Mouse (Mus musculus) C2C12 (cell line): Measurements from ENCODE around the gene Foxd2. TPM values are rescaled to one million over a fixed set of nuclear protein-coding genes. Genes with fewer than 3 reads are reported as not detected.

Experiments
- H3K27me3 ChIP-seq: one replicate; pipeline ENCODE4 v1.6.1; 2011; ENCODE audit not compliant: control insufficient read depth, insufficient read depth, insufficient read length
- H3K36me3 ChIP-seq: one replicate; pipeline ENCODE4 v1.6.1; 2011; ENCODE audit not compliant: control insufficient read depth, insufficient read depth
- H3K4me3 ChIP-seq: one replicate; pipeline ENCODE4 v1.5.1; 2011; ENCODE audit warnings: mild to moderate bottlenecking, control low read depth; ENCODE audit not compliant: poor library complexity, insufficient read depth, severe bottlenecking
- H3K79me2 ChIP-seq: one replicate; pipeline ENCODE4 v1.6.1; 2011; ENCODE audit not compliant: control insufficient read depth, insufficient read depth
- H3K79me3 ChIP-seq: one replicate; pipeline ENCODE4 v1.6.1; 2011; ENCODE audit warnings: low read depth, control low read depth
- H3ac ChIP-seq: one replicate; pipeline ENCODE3; 2011; ENCODE audit warnings: low read depth; ENCODE audit not compliant: control insufficient read depth, insufficient read length
- CEBPB ChIP-seq: IDR thresholded peaks from one replicate; pipeline ENCODE4 v1.6.1; 2011; ENCODE audit warnings: low read depth, mild to moderate bottlenecking, control low read depth, moderate library complexity
- CTCF ChIP-seq: IDR thresholded peaks from one replicate; pipeline ENCODE4 v1.5.1; 2011; ENCODE audit not compliant: control insufficient read depth, insufficient read depth, insufficient read length
- FOSL1 ChIP-seq: IDR thresholded peaks from one replicate; pipeline ENCODE4 v1.8.0; 2011; ENCODE audit warnings: mild to moderate bottlenecking, low read length; ENCODE audit not compliant: poor library complexity, insufficient read depth, severe bottlenecking
- MAX ChIP-seq: IDR thresholded peaks from one replicate; pipeline ENCODE4 v1.6.1; 2011; ENCODE audit warnings: mild to moderate bottlenecking, control low read depth
- MYOD1 ChIP-seq: IDR thresholded peaks from one replicate; pipeline ENCODE4 v1.6.1; 2011; ENCODE audit warnings: low read depth; ENCODE audit not compliant: control insufficient read depth, insufficient read length
- MYOG ChIP-seq: IDR thresholded peaks from one replicate; pipeline ENCODE4 v1.6.1; 2011; ENCODE audit not compliant: control insufficient read depth, insufficient read length; ENCODE audit errors: extremely low read depth
- USF1 ChIP-seq: IDR thresholded peaks from one replicate; pipeline ENCODE4 v1.6.1; 2011; ENCODE audit warnings: low read depth, mild to moderate bottlenecking, control low read depth, moderate library complexity
- long read RNA-seq, 2 experiments: library from polyadenylated mRNA; unstranded; transcript quantifications; one replicate each; pipeline ENCODE4 v2.0.0; 2019 to 2020
- polyA plus RNA-seq: library from polyadenylated mRNA; unstranded; fragments of >200 nt; fragmentation: generic; extraction: Trizol; gene quantifications from one replicate; pipeline ENCODE4 v1.2.1, GENCODE M21; 2012; ENCODE audit warnings: missing spikeins

Gene Foxd2
- 0.57 TPM for polyA plus RNA-seq
- long read RNA-seq, experiment 1, result 0 reads
- long read RNA-seq, experiment 2, result 0 reads

DNA sequence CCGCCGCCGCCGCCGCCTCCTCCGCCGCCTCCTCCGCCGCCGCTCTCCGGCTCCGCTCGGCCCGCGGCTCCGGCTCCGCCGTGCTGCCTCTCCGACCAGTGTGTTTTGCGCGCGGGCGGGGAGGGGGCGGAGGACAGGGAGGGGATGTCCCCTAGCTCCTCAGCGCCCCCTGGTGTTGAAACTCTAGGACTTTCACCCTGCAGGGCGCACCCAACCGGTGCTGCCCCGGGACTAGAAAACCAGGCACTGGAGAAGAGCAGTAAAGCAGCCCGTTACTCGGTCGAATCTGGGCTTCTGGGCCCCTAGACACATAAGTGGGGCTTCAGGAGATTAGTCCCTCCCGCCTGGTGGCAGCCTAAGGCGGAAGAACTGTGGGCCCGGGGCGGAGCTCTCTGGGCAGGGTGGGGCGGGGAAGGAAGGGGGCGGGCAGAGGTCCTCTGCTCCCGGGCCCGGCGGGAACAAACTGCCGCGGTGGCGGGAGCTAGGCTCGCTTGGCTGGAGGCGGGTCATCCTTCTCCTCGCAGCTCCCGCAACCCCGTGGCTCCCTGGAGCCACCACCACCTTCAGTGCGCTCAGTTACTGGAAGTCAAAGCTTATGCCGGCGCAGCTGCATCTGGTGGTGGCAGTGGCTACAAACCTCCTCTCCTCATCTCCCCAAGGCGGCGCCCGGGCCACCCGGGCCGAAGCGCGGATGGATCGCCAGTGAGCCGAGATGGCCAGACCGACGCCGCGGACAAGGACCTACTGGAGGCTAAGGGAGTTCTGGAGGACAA, at the start of gene Foxd2:
Gene Foxd2 (minus strand): TSS at position 45 of the 773 bp plus-strand sequence.
- H3K79me3 ChIP-seq, result no peaks in the 10 kb centered on the region
- H3K4me3 ChIP-seq, result peak within 1 kb of the TSS; percentile 45
- no peak for TF ChIP-seq USF1
- no peak for TF ChIP-seq MAX
- no peak for TF ChIP-seq MYOD1
- TF ChIP-seq CTCF, result peak; percentile 81
- no peak for TF ChIP-seq CEBPB
- no peaks in the 10 kb centered on the region for H3K27me3 ChIP-seq
- no peaks in the 10 kb centered on the region for H3K79me2 ChIP-seq
- peak within 1 kb of the TSS; percentile 97 for H3ac ChIP-seq
- peaks cover 11% of the 10 kb centered on the region for H3K36me3 ChIP-seq

GRCm38 (mm10) chr4:114958231-114958630, 49.6 kb upstream of the Foxd2 start:
- H3K4me3 ChIP-seq, result no peak overlapping the region
- no peak overlapping the region for H3ac ChIP-seq
- H3K79me2 ChIP-seq, result no peaks in the 10 kb centered on the region
- no peak for TF ChIP-seq MYOG
- no peaks in the 10 kb centered on the region for H3K79me3 ChIP-seq
- H3K27me3 ChIP-seq, result no peaks in the 10 kb centered on the region
- H3K36me3 ChIP-seq, result peaks cover 24% of the 10 kb centered on the region

GRCm38 (mm10) chr4:114957403-114957802, 48.7 kb upstream of the Foxd2 start:
- Histone ChIP-seq H3K79me3 (no peaks in the 10 kb centered on the region), H3K79me2 (no peaks in the 10 kb centered on the region), H3K4me3 (no peak overlapping the region), H3K27me3 (no peaks in the 10 kb centered on the region), H3K36me3 (peaks cover 16% of the 10 kb centered on the region), H3ac (no peak overlapping the region)
- no peak for TF ChIP-seq MYOD1
- no peak for TF ChIP-seq FOSL1
- TF ChIP-seq MYOG, result no peak
- TF ChIP-seq CTCF, result no peak
- no peak for TF ChIP-seq USF1
- no peak for TF ChIP-seq MAX
- TF ChIP-seq CEBPB, result no peak

DNA sequence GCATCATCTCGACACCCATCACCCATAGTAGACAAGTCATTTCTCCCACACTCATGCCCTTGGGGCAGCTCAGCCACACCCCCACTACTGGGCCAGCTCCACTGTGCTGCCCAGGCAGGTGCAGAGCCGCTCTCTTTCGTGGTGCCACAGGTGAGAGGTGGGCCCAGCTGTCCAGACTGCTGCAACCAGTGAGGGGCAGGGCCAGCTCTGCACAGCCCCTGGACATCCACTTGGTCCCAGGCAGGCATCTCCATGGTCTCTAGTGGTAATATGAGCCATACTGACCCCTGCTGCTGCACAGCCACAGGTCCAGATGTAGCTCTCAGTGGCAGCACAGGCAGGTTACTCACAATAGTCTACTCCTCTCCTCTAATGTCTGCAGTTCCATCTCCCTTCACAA, 44.5 kb upstream of the Foxd2 start:
- H3K36me3 ChIP-seq, result no peaks in the 10 kb centered on the region
- TF ChIP-seq CTCF, result no peak
- H3K4me3 ChIP-seq, result no peak overlapping the region
- peaks cover 5% of the 10 kb centered on the region for H3K27me3 ChIP-seq
- H3ac ChIP-seq, result no peak overlapping the region
- H3K79me3 ChIP-seq, result no peaks in the 10 kb centered on the region
- no peaks in the 10 kb centered on the region for H3K79me2 ChIP-seq

DNA sequence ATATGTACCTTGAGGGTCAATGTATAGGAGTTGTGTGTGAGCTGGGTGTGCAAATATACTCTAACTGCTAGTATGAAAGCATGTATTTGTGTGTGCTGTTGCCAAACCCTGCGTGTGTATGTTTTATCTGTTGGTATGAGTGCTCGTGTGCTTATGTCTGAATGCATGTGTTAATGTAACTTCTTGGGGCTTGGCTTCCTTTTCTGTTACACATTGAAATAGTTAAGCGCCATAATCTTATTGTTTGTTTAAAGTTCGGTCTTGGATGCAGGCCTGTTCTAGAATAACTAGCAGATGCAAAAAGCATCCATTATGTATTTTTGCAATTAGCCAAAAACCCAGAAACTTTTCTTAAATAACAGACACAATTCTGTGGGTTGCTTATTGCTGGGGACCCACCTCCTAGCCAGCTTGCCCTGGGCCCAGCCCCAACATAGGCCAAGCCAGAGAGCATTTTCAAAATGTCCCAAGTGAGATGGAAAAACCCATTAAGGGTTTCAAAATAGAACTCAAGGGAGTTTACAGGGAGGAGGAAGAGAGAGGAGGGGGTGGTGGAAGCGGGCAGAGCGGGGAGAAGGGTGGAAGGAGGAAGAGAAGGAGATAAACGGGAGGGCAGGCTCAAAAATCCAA, 39.3 kb upstream of the Foxd2 start:
- no peak for TF ChIP-seq FOSL1
- no peak for TF ChIP-seq CTCF
- TF ChIP-seq USF1, result no peak
- TF ChIP-seq MYOG, result no peak
- TF ChIP-seq MAX, result no peak
- no peak for TF ChIP-seq CEBPB
- TF ChIP-seq MYOD1, result no peak
- Histone ChIP-seq H3K79me3 (no peaks in the 10 kb centered on the region), H3K36me3 (no peaks in the 10 kb centered on the region), H3K4me3 (no peak overlapping the region), H3K79me2 (no peaks in the 10 kb centered on the region), H3K27me3 (peaks cover 5% of the 10 kb centered on the region), H3ac (no peak overlapping the region)

GRCm38 (mm10) chr4:114947395-114947794, 38.7 kb upstream of the Foxd2 start:
- no peaks in the 10 kb centered on the region for H3K79me3 ChIP-seq
- TF ChIP-seq CTCF, result peak; percentile 86
- no peak for TF ChIP-seq CEBPB
- H3ac ChIP-seq, result no peak overlapping the region
- no peaks in the 10 kb centered on the region for H3K36me3 ChIP-seq
- H3K79me2 ChIP-seq, result no peaks in the 10 kb centered on the region
- peaks cover 5% of the 10 kb centered on the region for H3K27me3 ChIP-seq
- H3K4me3 ChIP-seq, result no peak overlapping the region
